Mouse (Mus musculus) forebrain, postnatal 0 days (tissue): ENCODE measurements at regions not wholly inside any gene's neighbourhood (a gene's known extent, or its start where the extent isn't known, plus 50 kb on each side); places are given as distances from the start of the nearest gene placed in this dataset.

Experiments used
- ATAC-seq: fragments of 200-750 bp; cut with Nextera tagmentation; 2 replicates; pipeline ENCODE4 v1.8.0; 2017; ENCODE audit warnings: mild to moderate bottlenecking, moderate library complexity
- DNase-seq: peaks from one replicate; pipeline ENCODE4 v3.0.0-alpha.2; 2015
- H3K27ac ChIP-seq: fragments of 300-500 bp; sonication (generic); 2 replicates; pipeline ENCODE4 v1.5.1; 2014; ENCODE audit warnings: low read depth, mild to moderate bottlenecking, antibody characterized with exemption, low read length, moderate library complexity, mixed read lengths
- H3K27me3 ChIP-seq: fragments of 300-500 bp; sonication (generic); 2 replicates; pipeline ENCODE4 v1.6.1; 2014; ENCODE audit warnings: mild to moderate bottlenecking, low read length, mixed read lengths; ENCODE audit not compliant: insufficient read depth
- H3K36me3 ChIP-seq: fragments of 300-500 bp; sonication (generic); 2 replicates; pipeline ENCODE4 v1.6.1; 2014; ENCODE audit warnings: mild to moderate bottlenecking, moderate library complexity; ENCODE audit not compliant: insufficient read depth
- H3K4me1 ChIP-seq: fragments of 300-500 bp; sonication (generic); 2 replicates; pipeline ENCODE4 v1.6.1; 2014; ENCODE audit warnings: antibody characterized with exemption; ENCODE audit not compliant: insufficient read depth
- H3K4me2 ChIP-seq: fragments of 300-500 bp; sonication (generic); 2 replicates; pipeline ENCODE4 v1.6.1; 2014; ENCODE audit warnings: low read depth, mild to moderate bottlenecking, moderate library complexity
- H3K4me3 ChIP-seq: fragments of 300-500 bp; sonication (generic); 2 replicates; pipeline ENCODE4 v1.5.1; 2014; ENCODE audit warnings: low read depth, low read length, mixed read lengths
- H3K9ac ChIP-seq: fragments of 300-500 bp; sonication (generic); 2 replicates; pipeline ENCODE4 v1.6.1; 2014; ENCODE audit warnings: mild to moderate bottlenecking
- H3K9me3 ChIP-seq: fragments of 300-500 bp; sonication (generic); 2 replicates; pipeline ENCODE4 v1.6.1; 2016; ENCODE audit warnings: low read length
- CTCF ChIP-seq: sonication (generic); IDR thresholded peaks from 2 replicates; pipeline ENCODE4 v1.5.1; 2016; ENCODE audit warnings: antibody characterized with exemption, control low read depth, low read depth
- WGBS: fragments of 180-500 bp; shearing (Covaris S2); extraction: QIAGEN DNeasy Blood & Tissue Kit; methylation state at CpG from one replicate; pipeline ENCODE4 v1.1.7; 2014; 5-methylcytosine and 5-hydroxymethylcytosine counted together

DNA sequence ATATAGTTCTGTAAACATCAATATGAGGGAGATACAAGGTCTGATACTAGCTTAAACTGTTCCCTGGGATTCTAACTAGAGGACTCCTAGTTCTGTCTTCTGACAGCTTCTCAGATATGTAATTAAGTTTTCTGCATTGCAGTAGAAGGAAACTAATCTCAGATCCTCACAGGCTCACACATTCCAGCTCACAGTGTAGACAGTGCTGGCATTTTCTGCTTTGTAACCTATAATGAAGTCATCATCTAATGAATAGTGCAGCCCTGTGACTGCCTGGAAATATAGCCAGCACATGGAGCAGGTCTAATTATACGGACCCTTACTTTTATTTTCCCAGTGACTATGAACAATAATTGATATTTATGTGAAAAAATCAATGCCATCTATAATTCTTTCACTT, 331.2 kb upstream of the Celf2 start:
- no peaks in the 10 kb centered on the region for H3K4me1 ChIP-seq
- ATAC-seq (peak; percentile 60; the same call in 1 of the 2 replicates), DNase-seq (no peak)
- no peaks in the 10 kb centered on the region for H3K9me3 ChIP-seq
- H3K36me3 ChIP-seq = no peaks in the 10 kb centered on the region
- H3K4me2 ChIP-seq = no peak overlapping the region
- TF ChIP-seq CTCF = no peak
- no peak overlapping the region for H3K9ac ChIP-seq
- H3K27ac ChIP-seq = no peak overlapping the region
- 48% methylated on average over 1 of the region's 1 CpGs for WGBS
- H3K4me3 ChIP-seq = no peak overlapping the region
- no peaks in the 10 kb centered on the region for H3K27me3 ChIP-seq

DNA sequence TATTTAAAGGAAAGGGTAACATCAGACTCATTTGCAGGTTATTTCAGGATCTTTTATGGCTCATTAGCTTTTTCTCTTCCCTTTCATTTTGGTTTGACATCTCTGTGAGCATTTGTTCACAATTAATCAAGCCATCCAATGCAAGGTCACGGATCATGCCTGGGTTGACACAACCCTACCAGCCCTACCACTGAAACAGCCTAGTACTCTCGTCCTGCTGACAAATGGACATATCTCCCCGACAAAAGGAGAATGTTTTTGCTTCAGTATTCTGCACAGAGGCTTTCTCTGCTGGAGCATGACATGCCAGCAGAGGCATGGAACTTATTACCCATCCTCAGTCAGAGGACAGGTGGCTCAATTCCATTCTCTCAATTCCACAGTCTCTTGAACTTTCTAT, 328.5 kb upstream of the Celf2 start:
- DNase-seq = no peak
- Histone ChIP-seq H3K4me3 (no peak overlapping the region), H3K27ac (no peak overlapping the region), H3K9me3 (no peaks in the 10 kb centered on the region), H3K36me3 (no peaks in the 10 kb centered on the region), H3K4me2 (no peak overlapping the region), H3K4me1 (no peaks in the 10 kb centered on the region), H3K27me3 (no peaks in the 10 kb centered on the region), H3K9ac (no peak overlapping the region)
- no peak for TF ChIP-seq CTCF
- no peak for ATAC-seq
- 71% methylated on average over 3 of the region's 3 CpGs for WGBS

DNA sequence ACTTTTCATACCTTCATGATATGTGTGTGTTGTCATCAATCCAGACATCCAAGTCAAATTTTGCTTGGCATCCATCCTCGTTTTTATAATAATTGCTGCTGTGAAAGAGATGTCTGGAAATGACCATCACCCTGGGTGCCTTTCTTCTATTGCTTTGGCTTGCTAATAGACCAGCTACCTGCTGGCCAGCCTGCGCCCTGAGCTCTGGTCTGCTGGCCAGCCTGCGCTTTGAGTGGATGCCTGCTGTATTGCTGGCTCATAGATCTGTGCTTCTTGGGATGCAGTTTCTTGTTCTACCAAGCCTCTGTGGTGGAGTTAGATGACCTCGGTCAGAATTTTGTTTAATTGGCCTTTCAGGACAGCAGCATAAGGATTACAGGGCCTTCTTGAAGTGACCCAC, 321.9 kb upstream of the Celf2 start:
- H3K4me1 ChIP-seq = no peaks in the 10 kb centered on the region
- no peak overlapping the region for H3K4me2 ChIP-seq
- no peak overlapping the region for H3K27ac ChIP-seq
- TF ChIP-seq CTCF = no peak
- H3K9ac ChIP-seq = no peak overlapping the region
- H3K36me3 ChIP-seq = no peaks in the 10 kb centered on the region
- no peaks in the 10 kb centered on the region for H3K9me3 ChIP-seq
- H3K27me3 ChIP-seq = no peaks in the 10 kb centered on the region
- 80% methylated on average over 4 of the region's 4 CpGs for WGBS
- H3K4me3 ChIP-seq = no peak overlapping the region
- no peak for DNase-seq
- ATAC-seq = no peak

DNA sequence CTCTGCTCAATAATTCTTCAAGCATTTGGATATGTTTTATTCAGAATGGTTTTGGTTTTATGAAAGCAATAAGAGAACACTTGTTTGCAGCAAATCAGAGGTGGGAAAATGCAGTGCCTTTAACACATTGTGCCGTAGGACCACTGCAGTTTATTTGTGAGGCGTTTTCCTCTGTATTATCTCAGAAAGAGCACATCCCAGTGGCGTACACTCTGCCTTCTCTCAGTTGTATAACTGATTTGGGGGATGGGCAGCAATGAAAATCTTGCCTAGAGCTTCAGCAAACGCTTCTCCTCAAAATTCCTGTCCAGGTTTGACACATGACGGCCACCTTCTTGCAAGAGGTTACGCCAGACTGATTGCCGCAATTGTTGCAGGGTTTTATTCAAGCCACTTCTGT, 316.9 kb upstream of the Celf2 start:
- DNase-seq (peak; percentile 14), ATAC-seq (0 out of 2 replicates have a peak, but pooled peaks have one; percentile 29)
- H3K4me2 ChIP-seq = no peak overlapping the region
- no peak overlapping the region for H3K9ac ChIP-seq
- no peaks in the 10 kb centered on the region for H3K4me1 ChIP-seq
- TF ChIP-seq CTCF = no peak
- H3K27ac ChIP-seq = no peak overlapping the region
- no peak overlapping the region for H3K4me3 ChIP-seq
- H3K9me3 ChIP-seq = no peaks in the 10 kb centered on the region
- WGBS = 64% methylated on average over 7 of the region's 7 CpGs
- H3K27me3 ChIP-seq = no peaks in the 10 kb centered on the region
- no peaks in the 10 kb centered on the region for H3K36me3 ChIP-seq

DNA sequence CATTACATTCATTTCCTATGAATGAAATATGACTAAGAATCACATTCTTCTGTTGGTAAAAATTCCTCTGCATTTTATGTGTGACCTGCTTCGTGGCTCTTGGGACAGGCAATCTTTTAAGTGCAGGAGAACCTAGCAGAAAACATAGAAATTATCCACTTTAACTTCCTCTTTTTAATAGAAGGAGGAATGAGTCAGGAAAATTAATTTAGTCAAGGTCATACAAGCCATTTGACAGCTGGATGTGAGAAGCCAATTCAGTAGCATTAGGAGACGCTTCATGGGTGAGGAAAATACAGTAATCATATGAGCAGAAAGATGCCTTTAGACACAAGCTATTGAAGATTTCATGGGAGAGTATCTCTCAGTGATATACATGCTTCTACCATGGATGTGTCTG, 287.1 kb upstream of the Celf2 start:
- Histone ChIP-seq H3K4me1 (no peaks in the 10 kb centered on the region), H3K4me2 (no peak overlapping the region), H3K4me3 (no peak overlapping the region), H3K36me3 (no peaks in the 10 kb centered on the region), H3K9ac (no peak overlapping the region), H3K27ac (no peak overlapping the region), H3K27me3 (no peaks in the 10 kb centered on the region), H3K9me3 (no peaks in the 10 kb centered on the region)
- 73% methylated on average over 2 of the region's 2 CpGs for WGBS
- TF ChIP-seq CTCF = no peak
- ATAC-seq (no peak), DNase-seq (no peak)

DNA sequence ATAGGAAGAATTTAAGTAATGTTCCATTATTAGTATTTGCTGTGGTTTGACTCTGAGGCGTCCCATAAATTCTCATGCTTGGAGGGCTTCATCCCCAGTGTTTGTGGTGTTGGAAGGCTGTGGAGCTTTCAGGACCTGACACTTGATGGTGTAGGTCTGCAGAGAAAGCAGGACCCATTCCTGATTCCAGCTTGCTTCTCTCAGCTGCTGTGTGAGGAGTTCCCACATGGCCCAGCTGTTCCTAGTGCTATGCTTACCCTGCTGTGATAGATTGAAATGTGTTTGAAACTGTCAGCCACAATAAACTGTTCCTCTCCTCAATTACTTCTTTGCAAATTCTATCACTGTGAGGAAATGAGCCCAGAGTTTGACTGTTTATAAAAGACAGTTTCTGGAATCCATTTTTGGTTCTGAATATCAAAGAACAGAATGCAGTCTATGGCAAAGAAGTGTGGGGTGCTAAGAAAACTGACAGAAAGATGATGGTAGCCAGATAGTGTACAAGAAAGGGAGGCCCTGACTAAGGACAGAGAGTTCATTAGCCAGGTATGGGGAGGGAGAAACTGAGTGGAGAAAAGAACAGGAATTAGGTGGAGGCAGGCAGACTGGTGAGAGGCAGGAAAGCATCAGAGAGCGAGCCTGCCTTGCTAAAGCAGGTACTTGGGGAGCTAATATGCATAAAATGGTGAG, 283.2 kb upstream of the Celf2 start:
- Histone ChIP-seq H3K4me1 (no peaks in the 10 kb centered on the region), H3K27me3 (no peaks in the 10 kb centered on the region), H3K4me3 (no peak overlapping the region), H3K4me2 (no peak overlapping the region), H3K36me3 (no peaks in the 10 kb centered on the region), H3K27ac (0 out of 2 replicates have a peak overlapping the region, but pooled peaks have one; percentile 35), H3K9ac (no peak overlapping the region), H3K9me3 (no peaks in the 10 kb centered on the region)
- DNase-seq (peak; percentile 31), ATAC-seq (peak; percentile 51; the same call in 1 of the 2 replicates)
- WGBS = 85% methylated on average over 2 of the region's 2 CpGs
- TF ChIP-seq CTCF = no peak

DNA sequence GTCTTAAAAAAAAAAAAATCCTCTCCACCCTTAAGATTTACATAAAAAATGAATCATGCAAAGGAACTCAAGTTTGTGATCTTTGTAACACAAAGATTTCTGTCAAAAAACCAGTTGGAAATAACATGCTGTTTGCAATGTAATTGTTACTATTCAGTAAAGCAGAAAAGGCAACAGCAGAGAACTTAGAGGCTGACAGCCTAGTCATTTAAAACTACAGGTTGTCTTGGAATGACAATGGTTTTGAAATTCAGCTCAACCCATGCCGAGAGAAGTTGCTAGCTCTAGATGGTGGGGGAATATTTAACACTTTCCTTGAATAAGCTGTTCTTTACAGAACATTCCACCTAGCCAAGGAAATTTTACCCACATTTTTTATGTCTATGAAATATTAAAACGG, 269.2 kb upstream of the Celf2 start:
- Histone ChIP-seq H3K27me3 (no peaks in the 10 kb centered on the region), H3K9me3 (no peaks in the 10 kb centered on the region), H3K4me3 (no peak overlapping the region), H3K27ac (no peak overlapping the region), H3K4me1 (no peaks in the 10 kb centered on the region), H3K9ac (no peak overlapping the region), H3K4me2 (no peak overlapping the region), H3K36me3 (no peaks in the 10 kb centered on the region)
- peak; percentile 38 for DNase-seq
- no peak for TF ChIP-seq CTCF
- ATAC-seq = peak; percentile 88
- WGBS = 39% methylated on average over 2 of the region's 2 CpGs
